Mouse (Mus musculus): ENCODE measurements around the gene Wbp2nl. TPM values are rescaled to one million over a fixed set of nuclear protein-coding genes. Genes with fewer than 3 reads are reported as not detected.

Gene Wbp2nl
- total and polyA plus RNA-seq, 3 experiments: not detected

GRCm38 (mm10) chr15:82268185-82268584 lies 30.6 kb upstream of the Wbp2nl start:
- H3K9me3 ChIP-seq (replicated peaks; ENCODE audit: low read length): no peaks in the 10 kb centered on the region
- no peak overlapping the region for H3K4me3 ChIP-seq (replicated peaks in 1 of 3; ENCODE audit: low read depth in 2 of 3, low read length in 2 of 3, poor library complexity in 1 of 3)
- no peak overlapping the region for H3K4me2 ChIP-seq (ENCODE audit: insufficient read depth, low read depth, poor library complexity, severe bottlenecking)
- no peak overlapping the region for H3K27ac ChIP-seq (ENCODE audit: insufficient read depth, low read depth)
- no peaks in the 10 kb centered on the region for H3K79me2 ChIP-seq (replicated peaks; ENCODE audit: control insufficient read depth, extremely low read depth, insufficient read depth, poor library complexity, severe bottlenecking)
- DNase-seq (ENCODE audit: extremely low read depth): no peak
- H3K36me3 ChIP-seq (replicated peaks in 1 of 2; ENCODE audit: control insufficient read depth in 1 of 2, insufficient read depth in 1 of 2, low read length in 1 of 2): no peaks in the 10 kb centered on the region
- H3K9ac ChIP-seq (ENCODE audit: insufficient read depth, low read depth): no peak overlapping the region
- peaks cover 85% of the 10 kb centered on the region for H3K27me3 ChIP-seq (replicated peaks)
- in situ Hi-C loops (cut with MboI; ENCODE audit: low pct_ligation_motif_present, low pct_unique_long_range_greater_than_20kb, low sequenced_read_pairs) (loop anchor here (25.0 kb wide), 1 partner anchor 819 kb away; the partner anchor contains the start of gene Serhl), dilution Hi-C loops (cut with MboI; ENCODE audit: extremely low pct_ligation_motif_present, extremely low pct_unique_long_range_greater_than_20kb, low sequenced_read_pairs) (no loop called here)
- H3K4me1 ChIP-seq (ENCODE audit: control insufficient read depth in 1 of 2, insufficient read depth in 2 of 2): no peaks in the 10 kb centered on the region
- TF ChIP-seq TCF12 (IDR thresholded peaks at IDR 0.05; ENCODE audit: low read depth, low read length) (no peak), JUN (IDR thresholded peaks at IDR 0.05; ENCODE audit: insufficient read depth, low read depth, low read length) (no peak), ZMIZ1 (IDR thresholded peaks at IDR 0.05; ENCODE audit: low read depth, low read length) (no peak), BHLHE40 (IDR thresholded peaks at IDR 0.05; ENCODE audit: low read depth, low read length) (no peak), USF1 (IDR thresholded peaks at IDR 0.05; ENCODE audit: low read depth, low read length) (no peak), POLR2A (IDR thresholded peaks at IDR 0.05; ENCODE audit: low read depth, low read length) (no peak), UBTF (IDR thresholded peaks at IDR 0.05; ENCODE audit: low read depth, low read length) (no peak), MEF2A (IDR thresholded peaks at IDR 0.05; ENCODE audit: borderline replicate concordance, low read depth, low read length) (no peak), HCFC1 (IDR thresholded peaks at IDR 0.05; ENCODE audit: low read depth, low read length) (no peak), MAFK (IDR thresholded peaks at IDR 0.05; ENCODE audit: insufficient replicate concordance, low read length) (no peak), MAZ (IDR thresholded peaks at IDR 0.05; ENCODE audit: low read depth, low read length) (no peak)

GRCm38 (mm10) chr15:82268783-82269182 lies 30.0 kb upstream of the Wbp2nl start:
- H3K36me3 ChIP-seq (replicated peaks in 1 of 2; ENCODE audit: control insufficient read depth in 1 of 2, insufficient read depth in 1 of 2, low read length in 1 of 2): no peaks in the 10 kb centered on the region
- H3K4me2 ChIP-seq (ENCODE audit: insufficient read depth, low read depth, poor library complexity, severe bottlenecking): no peak overlapping the region
- H3K9ac ChIP-seq (ENCODE audit: insufficient read depth, low read depth): no peak overlapping the region
- dilution Hi-C loops (cut with MboI; ENCODE audit: extremely low pct_ligation_motif_present, extremely low pct_unique_long_range_greater_than_20kb, low sequenced_read_pairs): no loop called here
- TF ChIP-seq UBTF (IDR thresholded peaks at IDR 0.05; ENCODE audit: low read depth, low read length) (no peak), USF1 (IDR thresholded peaks at IDR 0.05; ENCODE audit: low read depth, low read length) (no peak), TCF12 (IDR thresholded peaks at IDR 0.05; ENCODE audit: low read depth, low read length) (no peak), USF2 (conservative IDR thresholded peaks at IDR 0.05; ENCODE audit: low read depth, low read length) (no peak), ETS1 (conservative IDR thresholded peaks at IDR 0.05; ENCODE audit: low read depth, low read length) (no peak), GABPA (IDR thresholded peaks at IDR 0.05; ENCODE audit: insufficient replicate concordance, low read depth, low read length) (no peak), SMC3 (IDR thresholded peaks at IDR 0.05; ENCODE audit: low read depth, low read length) (no peak), NELFE (IDR thresholded peaks at IDR 0.05; ENCODE audit: low read depth, low read length) (no peak), MAFK (IDR thresholded peaks at IDR 0.05; ENCODE audit: insufficient replicate concordance, low read length) (no peak), JUN (IDR thresholded peaks at IDR 0.05; ENCODE audit: insufficient read depth, low read depth, low read length) (no peak), JUND (conservative IDR thresholded peaks at IDR 0.05; ENCODE audit: low read depth, low read length) (no peak), POLR2AphosphoS2 (IDR thresholded peaks at IDR 0.05; ENCODE audit: low read depth, low read length) (no peak), MYC (IDR thresholded peaks at IDR 0.05; ENCODE audit: low read depth, low read length) (no peak), KAT2A (IDR thresholded peaks at IDR 0.05; ENCODE audit: insufficient replicate concordance, low read length) (no peak), HCFC1 (IDR thresholded peaks at IDR 0.05; ENCODE audit: low read depth, low read length) (no peak)
- H3K79me2 ChIP-seq (replicated peaks; ENCODE audit: control insufficient read depth, extremely low read depth, insufficient read depth, poor library complexity, severe bottlenecking): no peaks in the 10 kb centered on the region
- H3K27me3 ChIP-seq (replicated peaks): peaks cover 87% of the 10 kb centered on the region
- no peaks in the 10 kb centered on the region for H3K9me3 ChIP-seq (replicated peaks; ENCODE audit: low read length)
- H3K27ac ChIP-seq (ENCODE audit: insufficient read depth, low read depth): no peak overlapping the region
- no peak for DNase-seq (ENCODE audit: extremely low read depth)
- in situ Hi-C loops (cut with MboI; ENCODE audit: low pct_ligation_motif_present, low pct_unique_long_range_greater_than_20kb, low sequenced_read_pairs): loop anchor here (25.0 kb wide), 1 partner anchor 819 kb away; the partner anchor contains the start of gene Serhl
- no peak overlapping the region for H3K4me3 ChIP-seq (replicated peaks in 1 of 3; ENCODE audit: low read depth in 2 of 3, low read length in 2 of 3, poor library complexity in 1 of 3)
- no peaks in the 10 kb centered on the region for H3K4me1 ChIP-seq (ENCODE audit: control insufficient read depth in 1 of 2, insufficient read depth in 2 of 2)
